Mouse (Mus musculus): ENCODE results near the gene Mipep. TPM values are rescaled to one million over a fixed set of nuclear protein-coding genes. Genes with fewer than 3 reads are reported as not detected.

Mipep gene
- total RNA-seq, 2 experiments from 2014 or later = 53.9 to 58.4 TPM

GRCm38 (mm10) chr14:60754656-60755055 is 29.7 kb upstream of the Mipep start:
- intact Hi-C loops (cut with DNase I) = no loop called here
- no peak for DNase-seq (ENCODE audit: low spot score)

GRCm38 (mm10) chr14:60756271-60756670 is 28.1 kb upstream of the Mipep start:
- intact Hi-C loops (cut with DNase I) = no loop called here
- DNase-seq (ENCODE audit: low spot score) = no peak

GRCm38 (mm10) chr14:60757265-60757664 is 27.1 kb upstream of the Mipep start:
- DNase-seq (ENCODE audit: low spot score) = no peak
- intact Hi-C loops (cut with DNase I) = no loop called here

GRCm38 (mm10) chr14:60757722-60758121 is 26.7 kb upstream of the Mipep start:
- intact Hi-C loops (cut with DNase I) = no loop called here

GRCm38 (mm10) chr14:60759097-60759496 is 25.3 kb upstream of the Mipep start:
- intact Hi-C loops (cut with DNase I) = no loop called here

More at GRCm38 (mm10) chr14:60757722-60758121, 26.7 kb upstream of the Mipep start:
- DNase-seq (ENCODE audit: low spot score) = no peak

GRCm38 (mm10) chr14:60761801-60762200 is 22.6 kb upstream of the Mipep start:
- no peak for DNase-seq (ENCODE audit: low spot score)
- intact Hi-C loops (cut with DNase I) = no loop called here

More at GRCm38 (mm10) chr14:60759097-60759496, 25.3 kb upstream of the Mipep start:
- no peak for DNase-seq (ENCODE audit: low spot score)

- no peak for DNase-seq (ENCODE audit: low spot score)
- intact Hi-C loops (cut with DNase I) = no loop called here
Observed at GRCm38 (mm10) chr14:60762754-60763153, 21.6 kb upstream of the Mipep start.

- intact Hi-C loops (cut with DNase I) = no loop called here
- no peak for DNase-seq (ENCODE audit: low spot score)
Observed at GRCm38 (mm10) chr14:60763746-60764145, 20.6 kb upstream of the Mipep start.

- no peak for DNase-seq (ENCODE audit: low spot score)
- intact Hi-C loops (cut with DNase I) = no loop called here
Observed at GRCm38 (mm10) chr14:60764526-60764925, 19.8 kb upstream of the Mipep start.

- intact Hi-C loops (cut with DNase I) = no loop called here
- DNase-seq (ENCODE audit: low spot score) = peak; percentile 52
Observed at GRCm38 (mm10) chr14:60765025-60765424, 19.3 kb upstream of the Mipep start.

- intact Hi-C loops (cut with DNase I) = no loop called here
- DNase-seq (ENCODE audit: low spot score) = no peak
Observed at GRCm38 (mm10) chr14:60767884-60768283, 16.5 kb upstream of the Mipep start, which contains the start of gene C1qtnf9. TSS of gene C1qtnf9 (plus strand) at chr14:60768134.

GRCm38 (mm10) chr14:60769340-60769739 is 15.0 kb upstream of the Mipep start:
- no peak for DNase-seq (ENCODE audit: low spot score)
- intact Hi-C loops (cut with DNase I) = no loop called here

- no peak for DNase-seq (ENCODE audit: low spot score)
Observed at GRCm38 (mm10) chr14:60770594-60770993, 13.8 kb upstream of the Mipep start.

GRCm38 (mm10) chr14:60771057-60771456 is 13.3 kb upstream of the Mipep start:
- intact Hi-C loops (cut with DNase I) = loop anchor here (1.0 to 2.0 kb wide), 3 partner anchors 38 to 244 kb away; no protein-coding TSS in a partner anchor

More at GRCm38 (mm10) chr14:60770594-60770993, 13.8 kb upstream of the Mipep start:
- intact Hi-C loops (cut with DNase I) = loop anchor here (2.0 kb wide), 2 partner anchors 38 to 244 kb away; no protein-coding TSS in a partner anchor

GRCm38 (mm10) chr14:60773476-60773875 is 10.9 kb upstream of the Mipep start:
- intact Hi-C loops (cut with DNase I) = no loop called here
- no peak for DNase-seq (ENCODE audit: low spot score)

More at GRCm38 (mm10) chr14:60771057-60771456, 13.3 kb upstream of the Mipep start:
- DNase-seq (ENCODE audit: low spot score) = no peak

GRCm38 (mm10) chr14:60776521-60776920 is 7.9 kb upstream of the Mipep start:
- intact Hi-C loops (cut with DNase I) = no loop called here

GRCm38 (mm10) chr14:60777485-60777919 is 6.9 kb upstream of the Mipep start:
- no peak for DNase-seq (ENCODE audit: low spot score)
- intact Hi-C loops (cut with DNase I) = no loop called here

More at GRCm38 (mm10) chr14:60776521-60776920, 7.9 kb upstream of the Mipep start:
- DNase-seq (ENCODE audit: low spot score) = no peak

GRCm38 (mm10) chr14:60779198-60779597 is 5.2 kb upstream of the Mipep start:
- DNase-seq (ENCODE audit: low spot score) = no peak
- intact Hi-C loops (cut with DNase I) = no loop called here

GRCm38 (mm10) chr14:60782121-60782656 is 2.2 kb upstream of the Mipep start:
- intact Hi-C loops (cut with DNase I) = no loop called here
- no peak for DNase-seq (ENCODE audit: low spot score)

GRCm38 (mm10) chr14:60783196-60783595 is 1.2 kb upstream of the Mipep start:
- no peak for DNase-seq (ENCODE audit: low spot score)
- intact Hi-C loops (cut with DNase I) = no loop called here

- intact Hi-C loops (cut with DNase I) = no loop called here
- DNase-seq (ENCODE audit: low spot score) = no peak
Observed at GRCm38 (mm10) chr14:60790103-60790502, 5.7 kb downstream of the Mipep start.

Measured in heart, postnatal 25 days (tissue).